Mouse (Mus musculus): ENCODE results near the gene Erf.

Erf gene

DNA sequence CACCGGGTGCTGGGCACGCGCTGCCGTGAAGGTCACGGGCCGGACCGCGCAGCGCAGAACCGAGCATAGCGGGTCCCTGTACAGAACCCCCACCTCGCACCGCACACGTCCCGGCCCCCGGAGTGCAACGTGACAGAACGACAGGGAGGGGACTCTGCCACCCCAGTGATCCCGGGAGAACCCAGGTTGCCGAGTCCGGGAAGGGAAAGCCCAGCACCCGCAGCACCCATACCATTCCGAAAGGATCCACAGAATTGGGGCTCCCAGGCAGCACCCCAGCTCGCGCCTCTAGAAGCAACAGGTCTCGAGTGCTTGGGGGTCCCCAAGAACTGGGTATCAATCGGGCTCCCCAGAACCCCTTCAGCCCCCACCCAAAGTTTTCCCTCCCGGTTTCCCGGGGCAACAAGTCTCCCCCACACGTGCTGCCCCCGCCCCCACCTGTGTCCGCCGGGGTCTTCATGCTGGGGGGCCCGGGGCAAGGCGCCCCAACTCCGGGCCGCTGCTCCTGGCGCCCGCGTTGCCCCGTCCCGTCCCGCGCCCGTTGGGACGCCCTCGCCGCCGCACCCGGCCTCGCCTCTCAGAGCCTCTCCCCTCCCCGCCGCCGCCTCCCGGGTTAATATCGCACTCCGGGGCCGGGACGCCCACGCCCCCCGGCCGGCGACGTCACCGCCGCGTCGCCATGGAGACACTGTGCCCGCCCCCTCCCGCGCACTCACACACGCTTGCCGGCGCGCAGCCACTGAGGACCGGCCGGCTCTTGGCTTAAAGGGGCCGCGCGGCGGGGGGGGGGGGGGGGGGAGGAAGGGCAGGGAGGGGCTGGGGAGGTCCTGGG is at the start of gene Erf:
Gene Erf, minus strand, starts transcription at position 621 of the 832 bp plus-strand sequence.
- peak within 1 kb of the TSS; percentile 98 for H3K4me3 ChIP-seq (replicated peaks; ENCODE audit: low read length)
- TF ChIP-seq NANOG (IDR thresholded peaks at IDR 0.05; ENCODE audit: borderline replicate concordance, low read length) = no peak
- no peak for TF ChIP-seq POU5F1 (IDR thresholded peaks at IDR 0.05; ENCODE audit: borderline replicate concordance, low read length)
- no peak for TF ChIP-seq CTCF (conservative IDR thresholded peaks at IDR 0.05; ENCODE audit: low read length)
- peaks cover 33% of the 10 kb centered on the region for H3K36me3 ChIP-seq (ENCODE audit: insufficient read depth, low read length)
- no peaks in the 10 kb centered on the region for H3K27me3 ChIP-seq (ENCODE audit: insufficient read depth, low read length)
- peaks cover 68% of the 10 kb centered on the region for H3K4me1 ChIP-seq (replicated peaks; ENCODE audit: low read depth, low read length)
- H3K9me3 ChIP-seq (ENCODE audit: low read length) = no peaks in the 10 kb centered on the region

DNA sequence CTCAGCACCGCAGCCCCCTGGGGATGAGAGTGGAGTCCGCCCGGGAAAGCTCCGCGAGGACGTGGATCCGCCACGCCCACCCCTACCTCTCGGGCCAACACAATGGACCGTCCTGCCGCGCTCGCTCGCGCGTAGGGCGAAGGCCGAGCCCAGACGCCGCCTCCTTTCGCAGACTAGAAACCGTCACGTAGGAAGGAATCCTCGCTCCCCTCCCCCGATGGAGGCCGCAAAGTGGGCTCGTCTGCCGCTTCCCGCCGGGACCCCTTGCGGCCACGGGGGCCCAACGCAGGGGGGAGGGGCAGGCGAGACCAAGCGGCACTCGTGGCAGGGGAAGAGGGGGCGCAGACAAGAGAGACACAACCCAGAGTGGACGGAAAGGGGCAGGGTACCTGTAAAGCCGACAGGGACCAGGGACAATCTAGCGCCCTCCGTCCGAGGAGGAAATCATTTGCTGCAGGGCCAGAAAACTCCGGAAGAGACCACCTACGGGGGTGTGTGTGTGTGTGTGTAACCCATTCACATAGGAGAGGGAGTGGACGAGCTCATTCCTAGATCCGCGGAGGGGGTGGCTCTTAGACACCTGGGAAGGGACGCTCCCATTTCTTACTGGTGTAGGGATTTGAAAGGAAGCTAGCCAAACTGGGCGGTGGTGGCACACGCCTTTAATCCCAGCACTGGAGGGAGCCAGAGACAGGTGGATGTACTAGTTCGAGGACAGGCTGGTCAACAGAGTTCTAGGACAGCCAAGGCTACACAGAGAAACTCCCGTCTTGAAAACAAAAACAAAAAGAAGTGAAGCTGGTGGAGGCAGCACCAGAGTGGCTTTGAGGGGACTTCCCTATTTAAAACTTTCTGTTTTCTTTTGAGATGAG is 47.1 kb upstream of the Erf start, which contains the start of gene Pafah1b3:
Gene Pafah1b3, minus strand, starts transcription at position 533 of the 872 bp plus-strand sequence.
- Histone ChIP-seq H3K9me3 (ENCODE audit: low read length) (no peaks in the 10 kb centered on the region), H3K4me3 (replicated peaks; ENCODE audit: low read length) (peak within 1 kb of the TSS; percentile 94), H3K27me3 (ENCODE audit: insufficient read depth, low read length) (peaks cover 11% of the 10 kb centered on the region), H3K36me3 (ENCODE audit: insufficient read depth, low read length) (peaks cover 38% of the 10 kb centered on the region), H3K4me1 (replicated peaks; ENCODE audit: low read depth, low read length) (peaks cover 60% of the 10 kb centered on the region)
- TF ChIP-seq CTCF (conservative IDR thresholded peaks at IDR 0.05; ENCODE audit: low read length) (no peak), POU5F1 (IDR thresholded peaks at IDR 0.05; ENCODE audit: borderline replicate concordance, low read length) (no peak), NANOG (IDR thresholded peaks at IDR 0.05; ENCODE audit: borderline replicate concordance, low read length) (no peak)

DNA sequence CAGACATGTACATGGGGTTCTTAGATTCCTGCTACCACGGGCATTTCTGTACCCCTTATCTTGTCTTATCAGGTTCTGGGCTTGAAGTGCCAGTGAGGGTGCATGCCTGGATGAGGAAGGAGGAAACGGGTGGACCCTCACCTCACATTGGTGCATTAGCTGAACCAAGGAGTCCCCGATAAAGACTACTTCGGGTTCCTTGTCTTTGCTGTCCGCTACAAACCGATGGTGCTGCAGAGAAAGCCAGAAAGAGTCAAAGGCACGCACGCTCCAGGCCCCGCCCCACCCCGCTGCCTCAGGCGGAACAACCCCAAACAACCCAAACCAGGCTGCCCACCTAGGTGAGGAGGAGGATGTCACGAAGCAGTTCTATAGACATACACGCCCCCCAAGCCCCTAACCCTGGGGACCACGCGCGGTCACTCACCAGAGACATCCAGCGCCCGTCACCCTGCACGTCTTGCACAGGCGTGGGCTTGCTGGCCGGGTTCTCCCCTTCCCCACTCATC is 46.4 kb upstream of the Erf start:
- TF ChIP-seq CTCF (conservative IDR thresholded peaks at IDR 0.05; ENCODE audit: low read length) = no peak
- TF ChIP-seq NANOG (IDR thresholded peaks at IDR 0.05; ENCODE audit: borderline replicate concordance, low read length) = no peak
- TF ChIP-seq POU5F1 (IDR thresholded peaks at IDR 0.05; ENCODE audit: borderline replicate concordance, low read length) = no peak
- H3K4me1 ChIP-seq (replicated peaks; ENCODE audit: low read depth, low read length) = peaks cover 60% of the 10 kb centered on the region
- H3K36me3 ChIP-seq (ENCODE audit: insufficient read depth, low read length) = peaks cover 45% of the 10 kb centered on the region
- peaks cover 5% of the 10 kb centered on the region for H3K27me3 ChIP-seq (ENCODE audit: insufficient read depth, low read length)
- H3K4me3 ChIP-seq (replicated peaks; ENCODE audit: low read length) = peak overlapping the region; percentile 94
- H3K9me3 ChIP-seq (ENCODE audit: low read length) = no peaks in the 10 kb centered on the region

DNA sequence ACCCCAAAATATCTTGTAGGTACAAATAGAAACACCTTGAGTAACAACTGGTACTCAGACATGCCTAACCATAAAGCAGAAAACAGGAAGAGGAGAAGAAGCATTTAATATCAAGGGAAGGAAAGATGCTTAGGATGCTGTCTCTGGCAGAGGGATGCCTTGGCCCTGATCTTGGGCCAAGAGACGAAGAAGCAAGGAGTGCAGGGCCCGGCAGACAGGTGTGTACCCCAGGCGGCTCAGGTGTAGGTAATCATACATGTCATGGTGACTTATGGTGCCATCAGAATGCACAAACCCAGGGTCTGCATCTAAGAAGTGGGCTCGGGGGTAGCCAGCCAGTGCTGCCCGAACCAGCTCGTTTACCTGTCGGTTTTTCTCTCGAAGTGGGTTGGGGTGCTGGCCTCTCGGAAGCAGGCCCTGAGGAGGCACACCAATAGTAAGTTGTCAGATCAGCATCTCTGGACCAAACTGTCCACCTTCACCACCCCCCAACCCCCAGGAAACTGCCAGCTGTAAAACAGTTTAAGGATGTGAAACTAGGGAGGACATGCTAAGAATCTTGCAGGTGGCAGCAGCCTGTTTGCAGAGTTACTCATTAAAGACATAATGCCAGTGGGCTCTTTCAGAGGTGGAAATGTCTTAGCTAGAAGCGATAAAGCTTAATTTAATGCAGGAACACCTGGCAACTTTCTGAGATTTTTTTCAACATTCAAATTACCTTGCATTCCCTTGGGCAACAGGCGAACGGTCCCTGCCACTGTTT is 44.6 kb upstream of the Erf start:
- TF ChIP-seq NANOG (IDR thresholded peaks at IDR 0.05; ENCODE audit: borderline replicate concordance, low read length) (no peak), CTCF (conservative IDR thresholded peaks at IDR 0.05; ENCODE audit: low read length) (no peak), POU5F1 (IDR thresholded peaks at IDR 0.05; ENCODE audit: borderline replicate concordance, low read length) (no peak)
- Histone ChIP-seq H3K9me3 (ENCODE audit: low read length) (no peaks in the 10 kb centered on the region), H3K27me3 (ENCODE audit: insufficient read depth, low read length) (no peaks in the 10 kb centered on the region), H3K4me3 (replicated peaks; ENCODE audit: low read length) (no peak overlapping the region), H3K36me3 (ENCODE audit: insufficient read depth, low read length) (peaks cover 63% of the 10 kb centered on the region), H3K4me1 (replicated peaks; ENCODE audit: low read depth, low read length) (peaks cover 71% of the 10 kb centered on the region)

DNA sequence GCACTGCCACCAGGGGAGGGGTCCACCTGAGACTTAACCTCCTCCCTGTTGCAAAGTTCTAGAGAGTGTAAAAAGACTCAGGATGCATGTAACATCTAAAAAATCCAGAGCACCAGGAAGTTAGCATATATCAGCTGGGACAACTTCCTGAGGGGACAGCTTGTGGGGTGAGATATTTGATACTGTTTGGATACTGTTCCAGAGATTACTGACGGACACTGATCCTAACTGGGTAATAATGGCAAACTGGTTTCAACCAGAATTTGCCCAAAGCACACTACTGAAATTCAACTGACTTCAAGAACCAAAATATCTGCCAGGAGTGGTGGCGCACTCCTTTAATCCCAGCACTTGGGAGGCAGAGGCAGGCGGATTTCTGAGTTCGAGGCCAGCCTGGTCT is 43.9 kb upstream of the Erf start:
- Histone ChIP-seq H3K36me3 (ENCODE audit: insufficient read depth, low read length) (peaks cover 70% of the 10 kb centered on the region), H3K9me3 (ENCODE audit: low read length) (no peaks in the 10 kb centered on the region), H3K4me1 (replicated peaks; ENCODE audit: low read depth, low read length) (peaks cover 75% of the 10 kb centered on the region), H3K4me3 (replicated peaks; ENCODE audit: low read length) (no peak overlapping the region), H3K27me3 (ENCODE audit: insufficient read depth, low read length) (no peaks in the 10 kb centered on the region)
- TF ChIP-seq NANOG (IDR thresholded peaks at IDR 0.05; ENCODE audit: borderline replicate concordance, low read length) (no peak), POU5F1 (IDR thresholded peaks at IDR 0.05; ENCODE audit: borderline replicate concordance, low read length) (no peak), CTCF (conservative IDR thresholded peaks at IDR 0.05; ENCODE audit: low read length) (no peak)

DNA sequence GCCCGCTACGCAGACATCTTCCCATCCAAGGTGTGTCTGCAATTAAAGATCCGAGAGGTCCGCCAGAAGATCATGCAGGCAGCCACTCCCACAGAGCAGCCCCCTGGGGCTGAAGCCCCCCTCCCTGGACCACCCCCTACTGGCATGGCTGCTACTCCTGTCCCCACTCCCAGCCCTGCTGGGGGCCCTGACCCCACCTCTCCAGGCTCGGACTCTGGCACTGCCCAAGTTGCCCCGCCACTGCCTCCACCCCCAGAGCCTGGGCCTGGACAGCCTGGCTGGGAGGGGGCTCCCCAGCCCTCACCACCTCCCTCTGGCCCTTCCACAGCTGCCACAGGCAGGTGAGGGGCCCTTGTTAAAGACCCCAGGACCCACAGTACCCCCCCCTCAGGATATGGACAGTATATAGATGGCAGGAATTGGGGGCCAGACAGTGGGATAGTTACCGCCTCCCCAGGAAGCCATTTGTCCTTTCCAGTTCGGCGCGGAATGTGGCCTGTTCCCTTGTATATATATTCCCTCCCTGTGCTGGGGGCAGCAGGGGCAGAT is 42.7 kb upstream of the Erf start:
- peaks cover 79% of the 10 kb centered on the region for H3K4me1 ChIP-seq (replicated peaks; ENCODE audit: low read depth, low read length)
- H3K36me3 ChIP-seq (ENCODE audit: insufficient read depth, low read length) = peaks cover 82% of the 10 kb centered on the region
- H3K4me3 ChIP-seq (replicated peaks; ENCODE audit: low read length) = peak overlapping the region; percentile 35
- H3K27me3 ChIP-seq (ENCODE audit: insufficient read depth, low read length) = no peaks in the 10 kb centered on the region
- H3K9me3 ChIP-seq (ENCODE audit: low read length) = no peaks in the 10 kb centered on the region
- no peak for TF ChIP-seq POU5F1 (IDR thresholded peaks at IDR 0.05; ENCODE audit: borderline replicate concordance, low read length)

DNA sequence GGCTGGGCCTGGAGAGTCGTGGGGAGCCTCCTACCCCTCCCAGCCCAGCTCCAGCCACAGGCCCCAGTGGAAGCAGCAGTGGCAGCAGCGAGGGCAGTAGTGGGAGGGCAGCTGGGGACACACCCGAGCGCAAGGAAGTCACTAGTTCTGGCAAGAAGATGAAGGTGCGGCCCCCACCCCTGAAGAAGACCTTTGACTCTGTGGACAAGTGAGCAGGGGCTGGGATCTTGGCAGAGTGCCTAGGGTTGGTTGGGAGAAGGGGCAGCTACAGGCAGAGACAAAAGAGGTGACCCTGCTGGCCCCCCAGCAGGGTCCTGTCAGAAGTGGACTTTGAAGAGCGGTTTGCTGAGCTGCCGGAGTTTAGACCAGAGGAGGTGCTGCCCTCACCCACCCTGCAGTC is 41.5 kb upstream of the Erf start:
- H3K36me3 ChIP-seq (ENCODE audit: insufficient read depth, low read length) = peaks cover 93% of the 10 kb centered on the region
- peaks cover 84% of the 10 kb centered on the region for H3K4me1 ChIP-seq (replicated peaks; ENCODE audit: low read depth, low read length)
- no peaks in the 10 kb centered on the region for H3K27me3 ChIP-seq (ENCODE audit: insufficient read depth, low read length)
- TF ChIP-seq CTCF (conservative IDR thresholded peaks at IDR 0.05; ENCODE audit: low read length) = no peak
- TF ChIP-seq POU5F1 (IDR thresholded peaks at IDR 0.05; ENCODE audit: borderline replicate concordance, low read length) = no peak
- TF ChIP-seq NANOG (IDR thresholded peaks at IDR 0.05; ENCODE audit: borderline replicate concordance, low read length) = no peak
- H3K4me3 ChIP-seq (replicated peaks; ENCODE audit: low read length) = peak overlapping the region; percentile 35
- H3K9me3 ChIP-seq (ENCODE audit: low read length) = no peaks in the 10 kb centered on the region

All from E14TG2a.4 (cell line).